Mouse (Mus musculus) kidney, embryonic 16.5 days (tissue): Measurements from ENCODE around the gene Pdlim5. TPM values are rescaled to one million over a fixed set of nuclear protein-coding genes. Genes with fewer than 3 reads are reported as not detected.
A peak's percentile ranks its signal among the peaks of the same experiment; 100 is the strongest.

Experiments used
- ATAC-seq: fragments of 200-750 bp; cut with Nextera tagmentation; 2 replicates; pipeline ENCODE4 v1.8.0; 2017; ENCODE audit warnings: moderate TSS enrichment; ENCODE audit not compliant: low FRiP score, low TSS enrichment
- H3K27ac ChIP-seq: fragments of 300-500 bp; sonication (generic); 2 replicates; pipeline ENCODE4 v1.5.1; 2014; ENCODE audit warnings: low read length
- H3K27me3 ChIP-seq: fragments of 300-500 bp; sonication (generic); 2 replicates; pipeline ENCODE4 v1.6.1; 2014; ENCODE audit warnings: low read length, control low read depth, mixed read lengths; ENCODE audit not compliant: insufficient read depth
- H3K36me3 ChIP-seq: fragments of 300-500 bp; sonication (generic); 2 replicates; pipeline ENCODE4 v1.6.1; 2014; ENCODE audit warnings: low read length, control low read depth, mixed read lengths; ENCODE audit not compliant: insufficient read depth
- H3K4me1 ChIP-seq: fragments of 300-500 bp; sonication (generic); 2 replicates; pipeline ENCODE4 v1.6.1; 2014; ENCODE audit warnings: low read length, control low read depth, mixed read lengths; ENCODE audit not compliant: insufficient read depth
- H3K4me2 ChIP-seq: fragments of 300-500 bp; sonication (generic); replicated peaks from 2 replicates; pipeline ENCODE4 v1.6.1; 2014; ENCODE audit warnings: low read depth, low read length
- H3K4me3 ChIP-seq: fragments of 300-500 bp; sonication (generic); 2 replicates; pipeline ENCODE4 v1.5.1; 2014; ENCODE audit warnings: mild to moderate bottlenecking, low read length
- H3K9ac ChIP-seq: fragments of 300-500 bp; sonication (generic); replicated peaks from 2 replicates; pipeline ENCODE4 v1.6.1; 2014; ENCODE audit warnings: low read length
- H3K9me3 ChIP-seq: fragments of 300-500 bp; sonication (generic); 2 replicates; pipeline ENCODE4 v1.6.1; 2016; ENCODE audit warnings: low read length, control low read depth
- WGBS: fragments of 180-500 bp; shearing (Covaris S2); extraction: QIAGEN DNeasy Blood & Tissue Kit; methylation state at CpG from one replicate; pipeline ENCODE4 v1.1.7; 2014; 5-methylcytosine and 5-hydroxymethylcytosine counted together
- polyA plus RNA-seq: library from polyadenylated mRNA; unstranded; fragments of >200 nt; fragmentation: Nextera tagmentation; extraction: Ambion mirVana; gene quantifications from 2 replicates; pipeline ENCODE4 v1.2.1, GENCODE M21; 2015

Gene Pdlim5
- polyA plus RNA-seq, 1 experiment from 2014 or later: 50.7 TPM

DNA sequence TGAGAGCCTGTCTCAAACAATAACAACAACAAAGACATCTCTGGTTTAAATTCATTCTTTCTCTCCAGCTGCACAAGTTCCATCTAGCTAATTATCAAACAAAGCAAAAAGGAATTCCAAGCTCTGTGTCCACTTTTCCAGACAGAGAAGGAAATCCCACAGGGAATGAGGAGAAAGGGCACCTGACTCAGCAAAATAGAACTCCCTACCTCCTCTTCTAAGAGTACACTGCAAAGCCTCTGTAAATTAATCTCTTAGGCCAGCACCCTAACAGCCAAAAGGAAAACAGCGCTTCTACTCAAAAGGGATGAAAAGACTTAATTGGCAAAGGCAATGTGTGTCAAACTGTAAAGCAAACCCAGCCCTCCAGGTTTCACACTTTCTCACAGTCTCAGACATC is 20.4 kb downstream of the Pdlim5 start:
- Histone ChIP-seq H3K4me1 (peaks cover 6% of the 10 kb centered on the region; the same call in 1 of the 2 replicates), H3K9ac (no peak overlapping the region), H3K27ac (peak overlapping the region; percentile 5; the same call in 1 of the 2 replicates), H3K4me3 (no peak overlapping the region), H3K4me2 (no peak overlapping the region), H3K36me3 (no peaks in the 10 kb centered on the region), H3K9me3 (no peaks in the 10 kb centered on the region), H3K27me3 (no peaks in the 10 kb centered on the region)
- no peak; the same call in 1 of the 2 replicates for ATAC-seq
- 35% methylated on average over 1 of the region's 1 CpGs for WGBS

DNA sequence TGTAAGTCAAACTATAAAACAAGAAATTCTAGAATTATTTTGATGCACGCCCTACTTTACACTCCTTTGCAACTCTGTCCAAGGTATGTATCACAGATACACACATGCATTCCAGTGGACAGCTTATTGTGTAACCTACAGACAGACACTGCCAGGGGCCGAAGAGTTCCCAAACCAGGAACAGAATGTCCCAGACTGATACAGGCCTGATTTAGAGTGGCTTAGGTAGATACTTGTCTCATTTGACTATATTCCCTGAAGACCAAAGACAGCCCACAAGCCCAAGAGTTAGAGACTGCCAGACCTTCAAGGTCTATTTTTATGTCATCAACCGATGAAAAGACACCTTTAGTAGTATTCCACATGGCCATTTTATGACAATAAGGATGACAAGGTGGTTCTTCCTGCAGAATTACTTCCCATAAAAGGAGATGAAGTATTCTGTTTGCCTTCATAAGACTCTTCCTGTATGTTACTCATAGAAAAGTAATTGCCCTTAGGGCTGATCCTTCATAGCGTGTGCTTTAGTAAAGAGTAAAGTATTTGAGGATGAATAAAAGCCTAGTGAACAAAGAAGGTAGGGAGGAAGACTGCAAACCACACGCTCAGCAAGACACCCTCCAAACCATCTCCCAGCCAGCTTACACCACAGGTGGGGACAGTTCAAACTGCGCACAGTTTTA is 22.9 kb downstream of the Pdlim5 start:
- H3K4me1 ChIP-seq: peaks cover 6% of the 10 kb centered on the region; the same call in 1 of the 2 replicates
- H3K9ac ChIP-seq: no peak overlapping the region
- no peak overlapping the region for H3K4me3 ChIP-seq
- WGBS: 96% methylated on average over 6 of the region's 6 CpGs
- H3K27ac ChIP-seq: no peak overlapping the region
- no peaks in the 10 kb centered on the region for H3K9me3 ChIP-seq
- H3K4me2 ChIP-seq: no peak overlapping the region
- ATAC-seq: no peak
- H3K27me3 ChIP-seq: no peaks in the 10 kb centered on the region
- no peaks in the 10 kb centered on the region for H3K36me3 ChIP-seq

DNA sequence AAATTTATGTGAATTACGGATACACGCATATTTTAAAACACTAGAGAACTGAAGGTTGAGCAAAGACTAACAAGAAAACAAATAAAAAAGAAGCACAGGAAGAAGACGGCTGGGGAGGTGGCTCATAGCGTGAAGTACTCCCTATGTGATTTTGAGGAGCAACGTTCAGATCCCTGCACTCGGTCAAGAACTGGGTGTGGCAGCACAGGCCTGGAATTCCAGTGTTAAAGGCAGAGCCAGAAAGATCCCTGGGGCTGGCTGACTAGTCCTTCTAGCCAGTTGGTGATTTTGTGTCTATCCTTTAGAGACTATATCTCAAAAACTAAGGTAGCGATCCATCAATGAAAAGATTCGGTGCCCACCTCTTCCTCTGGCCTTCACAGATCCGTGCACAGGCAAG is 27.1 kb downstream of the Pdlim5 start:
- Histone ChIP-seq H3K4me1 (no peaks in the 10 kb centered on the region), H3K36me3 (no peaks in the 10 kb centered on the region), H3K4me2 (no peak overlapping the region), H3K27me3 (no peaks in the 10 kb centered on the region), H3K4me3 (no peak overlapping the region), H3K9me3 (no peaks in the 10 kb centered on the region), H3K27ac (no peak overlapping the region), H3K9ac (no peak overlapping the region)
- ATAC-seq: no peak
- WGBS: 74% methylated on average over 9 of the region's 9 CpGs

DNA sequence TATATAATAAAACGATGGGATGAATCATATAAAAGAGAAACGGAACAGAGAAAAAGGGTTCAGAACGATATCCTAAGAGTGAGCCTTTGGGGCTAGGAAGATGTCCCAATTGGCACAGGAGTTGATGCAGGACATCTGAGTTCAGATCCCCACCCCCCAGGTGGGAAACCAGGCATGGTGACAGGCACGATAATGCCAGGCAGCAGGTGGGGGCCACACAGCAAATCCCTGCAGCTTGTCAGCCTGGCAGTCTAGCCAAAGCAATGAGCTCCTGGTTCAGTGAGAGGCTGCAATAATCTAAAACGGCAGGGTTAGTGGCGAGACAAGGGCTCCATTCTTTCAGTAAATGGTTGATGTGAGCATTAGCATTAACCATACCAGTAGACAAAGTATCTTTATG is 33.4 kb downstream of the Pdlim5 start:
- Histone ChIP-seq H3K27ac (no peak overlapping the region), H3K4me1 (no peaks in the 10 kb centered on the region), H3K36me3 (no peaks in the 10 kb centered on the region), H3K27me3 (no peaks in the 10 kb centered on the region), H3K4me2 (no peak overlapping the region), H3K9ac (no peak overlapping the region), H3K4me3 (no peak overlapping the region), H3K9me3 (no peaks in the 10 kb centered on the region)
- no peak for ATAC-seq
- WGBS: 84% methylated on average over 6 of the region's 6 CpGs

DNA sequence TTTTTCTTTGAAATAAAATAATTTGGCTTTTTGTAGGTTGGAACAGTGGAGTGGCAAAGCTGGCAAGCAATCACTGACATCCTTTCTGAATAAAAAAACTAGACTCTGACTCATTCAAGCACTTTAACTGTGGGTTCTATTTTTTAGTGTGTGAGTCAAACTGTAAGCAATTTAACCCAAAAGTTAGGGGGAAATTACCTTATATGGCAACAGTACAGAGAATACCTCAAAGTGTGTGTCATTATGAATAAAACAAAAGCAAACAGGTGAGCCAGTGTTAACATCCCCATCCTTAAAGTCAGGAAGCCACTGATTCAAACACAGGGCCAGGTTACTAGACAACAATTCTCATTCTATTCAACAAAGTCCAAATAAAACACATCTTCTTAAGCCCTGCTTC is 36.5 kb downstream of the Pdlim5 start:
- Histone ChIP-seq H3K36me3 (no peaks in the 10 kb centered on the region), H3K4me2 (no peak overlapping the region), H3K9ac (no peak overlapping the region), H3K9me3 (no peaks in the 10 kb centered on the region), H3K27me3 (no peaks in the 10 kb centered on the region), H3K4me1 (no peaks in the 10 kb centered on the region), H3K4me3 (no peak overlapping the region), H3K27ac (no peak overlapping the region)
- ATAC-seq: no peak

DNA sequence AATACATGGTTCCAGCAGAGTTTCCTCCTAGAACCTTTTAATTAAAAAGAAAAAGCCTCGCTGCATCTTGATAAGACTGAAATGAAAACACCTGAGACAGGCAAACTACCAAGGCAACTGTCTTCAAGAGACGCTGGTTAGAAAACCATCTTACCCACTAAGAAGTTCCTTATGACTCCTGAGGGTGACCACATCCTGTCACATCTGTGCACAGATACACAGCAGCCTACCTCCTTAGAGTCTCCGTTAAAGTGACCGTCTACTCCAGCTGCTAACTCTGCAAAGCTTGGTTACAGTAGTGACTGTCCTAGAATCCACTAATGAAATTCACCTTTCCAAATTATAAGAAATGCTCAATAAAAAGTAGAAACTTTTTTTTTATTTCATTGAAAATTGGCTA is 38.8 kb downstream of the Pdlim5 start:
- Histone ChIP-seq H3K27ac (no peak overlapping the region), H3K27me3 (no peaks in the 10 kb centered on the region), H3K36me3 (0 out of 2 replicates have a peak, but pooled peaks cover 4% of the 10 kb centered on the region), H3K4me1 (no peaks in the 10 kb centered on the region), H3K4me2 (no peak overlapping the region), H3K9ac (no peak overlapping the region), H3K4me3 (no peak overlapping the region), H3K9me3 (no peaks in the 10 kb centered on the region)
- 75% methylated on average over 4 of the region's 4 CpGs for WGBS
- no peak for ATAC-seq

DNA sequence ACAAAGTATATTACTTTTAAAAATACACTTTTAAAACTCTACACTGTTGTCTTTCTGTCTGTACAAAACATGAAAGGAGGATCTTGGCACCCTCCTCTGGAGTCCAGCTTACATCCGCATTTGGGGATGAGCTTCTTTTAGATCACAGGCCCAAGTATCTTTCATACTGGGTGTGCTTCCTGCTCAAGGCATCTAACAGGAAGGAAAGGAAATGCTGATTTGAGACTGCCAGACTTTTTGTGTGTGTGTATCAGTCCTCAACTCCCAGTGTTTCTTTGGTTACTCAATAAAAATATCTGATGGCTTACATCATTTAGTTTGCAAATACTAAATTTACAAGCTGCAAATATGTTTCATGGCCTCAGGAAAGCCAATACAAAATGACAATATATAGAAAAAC is 42.3 kb downstream of the Pdlim5 start:
- H3K9me3 ChIP-seq: no peaks in the 10 kb centered on the region
- H3K36me3 ChIP-seq: peaks cover 17% of the 10 kb centered on the region
- no peak overlapping the region for H3K4me3 ChIP-seq
- no peak for ATAC-seq
- H3K27ac ChIP-seq: no peak overlapping the region
- H3K4me1 ChIP-seq: no peaks in the 10 kb centered on the region
- H3K27me3 ChIP-seq: no peaks in the 10 kb centered on the region
- no peak overlapping the region for H3K4me2 ChIP-seq
- no peak overlapping the region for H3K9ac ChIP-seq
- WGBS: 83% methylated on average over 1 of the region's 1 CpGs

DNA sequence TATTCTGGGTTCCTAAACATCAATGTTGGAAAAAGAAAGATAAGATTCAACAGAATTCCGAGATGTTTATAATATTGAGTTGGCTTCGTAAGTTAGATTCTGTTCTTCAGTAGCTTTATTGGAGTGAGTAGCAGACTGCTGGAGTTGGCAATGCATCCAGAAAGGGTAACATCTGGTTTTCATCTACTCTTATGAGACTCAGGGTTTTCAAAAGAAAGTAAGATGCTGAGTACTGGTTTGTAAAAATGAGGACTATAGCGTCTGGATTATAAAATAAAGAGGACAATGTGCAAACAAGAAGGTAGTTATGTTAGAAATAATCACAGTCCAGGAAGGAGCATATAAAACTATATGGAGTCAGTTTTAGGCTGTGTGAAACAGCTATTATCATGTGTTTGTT is 45.0 kb downstream of the Pdlim5 start:
- H3K27ac ChIP-seq: no peak overlapping the region
- no peak for ATAC-seq
- WGBS: 83% methylated on average over 3 of the region's 3 CpGs
- H3K9me3 ChIP-seq: no peaks in the 10 kb centered on the region
- no peaks in the 10 kb centered on the region; the same call in 1 of the 2 replicates for H3K4me1 ChIP-seq
- H3K27me3 ChIP-seq: no peaks in the 10 kb centered on the region
- no peak overlapping the region for H3K4me2 ChIP-seq
- H3K36me3 ChIP-seq: peaks cover 19% of the 10 kb centered on the region
- H3K9ac ChIP-seq: no peak overlapping the region
- no peak overlapping the region for H3K4me3 ChIP-seq

DNA sequence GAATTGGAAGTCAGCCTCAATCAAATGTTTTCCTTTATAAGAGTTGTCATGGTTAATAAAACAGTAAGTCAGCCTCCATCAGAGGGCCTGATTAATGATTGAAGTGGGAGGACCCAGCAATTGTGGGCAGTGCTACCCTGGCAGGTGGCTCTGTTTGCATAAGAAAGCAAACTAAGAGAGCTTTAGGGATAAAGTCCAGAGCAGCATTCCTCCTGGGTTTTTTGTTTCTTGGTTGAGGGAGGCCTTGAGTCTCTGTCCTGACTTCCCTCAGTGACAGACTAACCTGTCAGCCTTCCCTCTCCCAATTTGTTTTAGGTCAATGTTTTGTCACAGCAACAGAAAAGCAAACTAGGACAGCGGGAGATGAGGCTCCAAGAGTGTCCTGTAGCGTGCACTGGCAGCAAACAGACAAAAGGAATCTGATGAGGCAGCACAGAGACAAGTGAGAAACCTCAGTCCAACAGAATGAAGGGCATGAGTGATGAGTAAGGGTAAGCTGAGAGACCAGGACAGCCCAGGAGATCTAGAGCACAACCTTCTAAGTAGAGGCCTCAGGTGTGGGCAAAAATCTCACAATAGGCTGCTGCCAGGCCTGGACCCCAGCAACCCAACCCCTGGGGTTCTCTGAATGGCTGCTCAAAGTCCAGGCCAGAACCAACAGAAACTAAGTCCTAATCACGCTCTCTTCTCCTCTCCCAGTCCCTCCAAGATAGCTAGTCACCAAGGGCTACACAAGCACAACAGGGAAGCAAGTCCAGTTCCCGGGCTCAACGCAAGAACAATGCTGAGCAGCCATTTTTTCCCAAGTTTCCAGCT is 46.5 kb downstream of the Pdlim5 start:
- H3K9ac ChIP-seq: no peak overlapping the region
- H3K4me2 ChIP-seq: no peak overlapping the region
- 80% methylated on average over 5 of the region's 5 CpGs for WGBS
- no peaks in the 10 kb centered on the region; the same call in 1 of the 2 replicates for H3K4me1 ChIP-seq
- no peaks in the 10 kb centered on the region for H3K9me3 ChIP-seq
- H3K36me3 ChIP-seq: peaks cover 19% of the 10 kb centered on the region
- H3K27me3 ChIP-seq: no peaks in the 10 kb centered on the region
- no peak overlapping the region for H3K4me3 ChIP-seq
- peak; percentile 76 for ATAC-seq
- H3K27ac ChIP-seq: peak overlapping the region; percentile 6; the same call in 1 of the 2 replicates

DNA sequence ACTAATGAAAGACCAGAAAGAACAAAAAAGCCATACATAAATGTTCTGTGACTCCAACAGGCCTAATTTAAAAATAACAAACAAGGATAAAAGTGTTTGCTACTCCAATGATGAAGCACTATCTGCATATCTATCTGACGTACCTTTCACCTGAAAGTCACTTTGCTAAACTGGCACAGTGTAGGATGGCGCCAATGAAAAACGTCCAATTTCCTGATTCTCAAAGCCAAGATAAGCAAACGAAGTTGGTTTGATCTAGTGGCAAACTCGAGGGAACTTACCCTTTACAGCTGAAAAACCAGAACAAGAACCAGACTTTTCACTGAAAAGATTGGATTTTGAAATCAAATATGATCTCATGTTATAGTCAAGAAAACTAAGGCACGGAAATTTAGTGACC is 49.2 kb downstream of the Pdlim5 start:
- H3K27ac ChIP-seq: no peak overlapping the region
- ATAC-seq: no peak
- H3K4me3 ChIP-seq: no peak overlapping the region
- no peaks in the 10 kb centered on the region for H3K9me3 ChIP-seq
- no peak overlapping the region for H3K9ac ChIP-seq
- H3K4me2 ChIP-seq: no peak overlapping the region
- H3K36me3 ChIP-seq: peaks cover 14% of the 10 kb centered on the region
- 68% methylated on average over 6 of the region's 6 CpGs for WGBS
- H3K4me1 ChIP-seq: no peaks in the 10 kb centered on the region; the same call in 1 of the 2 replicates
- H3K27me3 ChIP-seq: no peaks in the 10 kb centered on the region
